Mouse (Mus musculus) kidney, postnatal 14 days (tissue): ENCODE results near the gene Pde4dip.

ENCODE experiments used
- DNase-seq: peaks from one replicate; pipeline ENCODE4 v3.0.0; 2022; ENCODE audit warnings: mixed read lengths

The Pde4dip gene

GRCm38 (mm10) chr3:97742841-97743240 is 145.7 kb downstream of the Pde4dip start:
- no peak for DNase-seq

GRCm38 (mm10) chr3:97735575-97735974 is 152.9 kb downstream of the Pde4dip start:
- DNase-seq, result no peak

GRCm38 (mm10) chr3:97734259-97734658 is 154.2 kb downstream of the Pde4dip start:
- DNase-seq, result no peak

- no peak for DNase-seq
These were observed 155.9 kb downstream of the Pde4dip start for GRCm38 (mm10) chr3:97732622-97733021.

GRCm38 (mm10) chr3:97730624-97731023 is 157.9 kb downstream of the Pde4dip start:
- DNase-seq, result no peak

- DNase-seq, result no peak
These were observed 158.4 kb downstream of the Pde4dip start for GRCm38 (mm10) chr3:97730131-97730530.

- DNase-seq, result no peak
These were observed 160.7 kb downstream of the Pde4dip start for GRCm38 (mm10) chr3:97727801-97728200.

GRCm38 (mm10) chr3:97719116-97719515 is 169.4 kb downstream of the Pde4dip start:
- DNase-seq, result no peak

- DNase-seq, result no peak
These were observed 172.6 kb downstream of the Pde4dip start for GRCm38 (mm10) chr3:97715922-97716321.

- DNase-seq, result no peak
These were observed 177.6 kb downstream of the Pde4dip start for GRCm38 (mm10) chr3:97710881-97711280.

- no peak for DNase-seq
These were observed 178.4 kb downstream of the Pde4dip start for GRCm38 (mm10) chr3:97710134-97710533.

GRCm38 (mm10) chr3:97706561-97706960 is 181.9 kb downstream of the Pde4dip start:
- DNase-seq, result no peak

- DNase-seq, result no peak
These were observed 183.0 kb downstream of the Pde4dip start for GRCm38 (mm10) chr3:97705508-97705907.

GRCm38 (mm10) chr3:97702448-97703080 is 185.9 kb downstream of the Pde4dip start:
- no peak for DNase-seq

- no peak for DNase-seq
These were observed 187.3 kb downstream of the Pde4dip start for GRCm38 (mm10) chr3:97701198-97701597.

GRCm38 (mm10) chr3:97699061-97699460 is 189.4 kb downstream of the Pde4dip start:
- DNase-seq, result no peak

- peak; percentile 57 for DNase-seq
These were observed 191.2 kb downstream of the Pde4dip start for GRCm38 (mm10) chr3:97697291-97697690.

- no peak for DNase-seq
These were observed 191.6 kb downstream of the Pde4dip start for GRCm38 (mm10) chr3:97696866-97697265.

GRCm38 (mm10) chr3:97693806-97694205 is 194.7 kb downstream of the Pde4dip start:
- DNase-seq, result no peak

GRCm38 (mm10) chr3:97691443-97692017 is 197.0 kb downstream of the Pde4dip start:
- no peak for DNase-seq

GRCm38 (mm10) chr3:97690590-97690989 is 197.9 kb downstream of the Pde4dip start:
- peak; percentile 46 for DNase-seq

- DNase-seq, result no peak
These were observed 199.2 kb downstream of the Pde4dip start for GRCm38 (mm10) chr3:97689289-97689688.

- no peak for DNase-seq
These were observed 202.0 kb downstream of the Pde4dip start for GRCm38 (mm10) chr3:97686372-97687117.

- peak; percentile 47 for DNase-seq
These were observed 204.8 kb downstream of the Pde4dip start for GRCm38 (mm10) chr3:97683560-97684195.
